Mouse (Mus musculus) neural tube, embryonic 15.5 days (tissue): ENCODE results near the gene St3gal3. TPM values are rescaled to one million over a fixed set of nuclear protein-coding genes. Genes with fewer than 3 reads are reported as not detected.

ENCODE experiments used
- ATAC-seq: fragments of 200-750 bp; cut with Nextera tagmentation; 2 replicates; pipeline ENCODE4 v1.8.0; 2017; ENCODE audit warnings: mild to moderate bottlenecking, moderate TSS enrichment, moderate library complexity; ENCODE audit not compliant: low FRiP score
- H3K27ac ChIP-seq: fragments of 300-500 bp; sonication (generic); replicated peaks from 2 replicates; pipeline ENCODE4 v1.5.1; 2015; ENCODE audit warnings: mild to moderate bottlenecking, inconsistent platforms
- H3K27me3 ChIP-seq: fragments of 300-500 bp; sonication (generic); replicated peaks from 2 replicates; pipeline ENCODE4 v1.6.1; 2015; ENCODE audit warnings: inconsistent platforms
- H3K36me3 ChIP-seq: fragments of 300-500 bp; sonication (generic); 2 replicates; pipeline ENCODE4 v1.6.1; 2015; ENCODE audit warnings: inconsistent platforms
- H3K4me1 ChIP-seq: fragments of 300-500 bp; sonication (generic); 2 replicates; pipeline ENCODE4 v1.6.1; 2015; ENCODE audit warnings: inconsistent platforms
- H3K4me2 ChIP-seq: fragments of 300-500 bp; sonication (generic); 2 replicates; pipeline ENCODE4 v1.6.1; 2015; ENCODE audit warnings: inconsistent platforms, mild to moderate bottlenecking, moderate library complexity
- H3K4me3 ChIP-seq: fragments of 300-500 bp; sonication (generic); replicated peaks from 2 replicates; pipeline ENCODE4 v1.5.1; 2015; ENCODE audit warnings: mild to moderate bottlenecking, inconsistent platforms
- H3K9ac ChIP-seq: fragments of 300-500 bp; sonication (generic); replicated peaks from 2 replicates; pipeline ENCODE4 v1.6.1; 2015; ENCODE audit warnings: mild to moderate bottlenecking, inconsistent platforms
- H3K9me3 ChIP-seq: fragments of 300-500 bp; sonication (generic); replicated peaks from 2 replicates; pipeline ENCODE4 v1.6.1; 2016; ENCODE audit warnings: inconsistent platforms
- WGBS: fragments of 180-500 bp; shearing (Covaris S2); methylation state at CpG from one replicate; pipeline ENCODE4 v1.1.7; 2015; ENCODE audit warnings: mixed read lengths; 5-methylcytosine and 5-hydroxymethylcytosine counted together
- polyA plus RNA-seq: library from polyadenylated mRNA; unstranded; fragments of >200 nt; fragmentation: Nextera tagmentation; extraction: Ambion mirVana; gene quantifications from 2 replicates; pipeline ENCODE4 v1.2.1, GENCODE M21; 2015

The St3gal3 gene
- polyA plus RNA-seq, 1 experiment from 2014 or later: 18.3 TPM

- 92% methylated on average over 11 of the region's 11 CpGs for WGBS
- ATAC-seq: no peak
Measured at GRCm38 (mm10) chr4:118015126-118015525, 119.6 kb downstream of the St3gal3 start.

GRCm38 (mm10) chr4:118010661-118011173 lies 124.0 kb downstream of the St3gal3 start:
- H3K27me3 ChIP-seq: no peaks in the 10 kb centered on the region
- WGBS: 82% methylated on average over 9 of the region's 9 CpGs
- H3K9ac ChIP-seq: no peak overlapping the region
- no peak overlapping the region for H3K4me2 ChIP-seq
- ATAC-seq: no peak
- H3K36me3 ChIP-seq: 0 out of 2 replicates have a peak, but pooled peaks cover 5% of the 10 kb centered on the region
- 0 out of 2 replicates have a peak, but pooled peaks cover 3% of the 10 kb centered on the region for H3K4me1 ChIP-seq
- H3K4me3 ChIP-seq: no peak overlapping the region
- no peaks in the 10 kb centered on the region for H3K9me3 ChIP-seq
- no peak overlapping the region for H3K27ac ChIP-seq

More at GRCm38 (mm10) chr4:118015126-118015525, 119.6 kb downstream of the St3gal3 start:
- Histone ChIP-seq H3K4me1 (peaks cover 22% of the 10 kb centered on the region), H3K27me3 (no peaks in the 10 kb centered on the region), H3K4me2 (no peak overlapping the region), H3K9ac (no peak overlapping the region), H3K4me3 (no peak overlapping the region), H3K27ac (no peak overlapping the region), H3K36me3 (0 out of 2 replicates have a peak, but pooled peaks cover 5% of the 10 kb centered on the region), H3K9me3 (no peaks in the 10 kb centered on the region)

GRCm38 (mm10) chr4:118008433-118009033 lies 126.2 kb downstream of the St3gal3 start:
- Histone ChIP-seq H3K4me2 (no peak overlapping the region), H3K27ac (no peak overlapping the region), H3K27me3 (no peaks in the 10 kb centered on the region), H3K36me3 (0 out of 2 replicates have a peak, but pooled peaks cover 4% of the 10 kb centered on the region), H3K9me3 (no peaks in the 10 kb centered on the region), H3K4me3 (no peak overlapping the region), H3K4me1 (no peaks in the 10 kb centered on the region), H3K9ac (no peak overlapping the region)
- 73% methylated on average over 6 of the region's 6 CpGs for WGBS
- no peak for ATAC-seq

GRCm38 (mm10) chr4:118001355-118001754 lies 133.4 kb downstream of the St3gal3 start:
- H3K36me3 ChIP-seq: no peaks in the 10 kb centered on the region
- ATAC-seq: no peak
- no peak overlapping the region for H3K4me2 ChIP-seq
- H3K4me1 ChIP-seq: peaks cover 17% of the 10 kb centered on the region
- H3K27me3 ChIP-seq: no peaks in the 10 kb centered on the region
- no peak overlapping the region for H3K4me3 ChIP-seq
- H3K9ac ChIP-seq: no peak overlapping the region
- no peak overlapping the region for H3K27ac ChIP-seq
- 78% methylated on average over 10 of the region's 10 CpGs for WGBS
- no peaks in the 10 kb centered on the region for H3K9me3 ChIP-seq

- 64% methylated on average over 10 of the region's 10 CpGs for WGBS
- H3K4me2 ChIP-seq: no peak overlapping the region
- no peak overlapping the region for H3K27ac ChIP-seq
- no peaks in the 10 kb centered on the region for H3K27me3 ChIP-seq
- peaks cover 17% of the 10 kb centered on the region for H3K4me1 ChIP-seq
- no peak for ATAC-seq
- H3K9me3 ChIP-seq: no peaks in the 10 kb centered on the region
- H3K36me3 ChIP-seq: no peaks in the 10 kb centered on the region
- no peak overlapping the region for H3K4me3 ChIP-seq
- H3K9ac ChIP-seq: no peak overlapping the region
Measured at GRCm38 (mm10) chr4:118000605-118001208, 134.0 kb downstream of the St3gal3 start.

- no peak overlapping the region for H3K27ac ChIP-seq
- H3K27me3 ChIP-seq: no peaks in the 10 kb centered on the region
- H3K9ac ChIP-seq: no peak overlapping the region
- no peak overlapping the region for H3K4me2 ChIP-seq
- H3K36me3 ChIP-seq: no peaks in the 10 kb centered on the region
- ATAC-seq: no peak
- 75% methylated on average over 7 of the region's 7 CpGs for WGBS
- H3K4me1 ChIP-seq: peaks cover 17% of the 10 kb centered on the region
- H3K4me3 ChIP-seq: no peak overlapping the region
- H3K9me3 ChIP-seq: no peaks in the 10 kb centered on the region
Measured at GRCm38 (mm10) chr4:117999951-118000350, 134.8 kb downstream of the St3gal3 start.

GRCm38 (mm10) chr4:117997381-117998269 lies 137.1 kb downstream of the St3gal3 start:
- H3K4me2 ChIP-seq: peak overlapping the region; percentile 35
- H3K27ac ChIP-seq: peak overlapping the region; percentile 52
- peaks cover 17% of the 10 kb centered on the region for H3K4me1 ChIP-seq
- no peaks in the 10 kb centered on the region for H3K9me3 ChIP-seq
- ATAC-seq: peak; percentile 20; the same call in 1 of the 2 replicates
- H3K27me3 ChIP-seq: no peaks in the 10 kb centered on the region
- no peak overlapping the region for H3K4me3 ChIP-seq
- H3K36me3 ChIP-seq: no peaks in the 10 kb centered on the region
- no peak overlapping the region for H3K9ac ChIP-seq
- 22% methylated on average over 20 of the region's 20 CpGs for WGBS

GRCm38 (mm10) chr4:117996701-117997100 lies 138.0 kb downstream of the St3gal3 start:
- Histone ChIP-seq H3K27me3 (no peaks in the 10 kb centered on the region), H3K9me3 (no peaks in the 10 kb centered on the region), H3K9ac (no peak overlapping the region), H3K4me3 (no peak overlapping the region), H3K36me3 (no peaks in the 10 kb centered on the region), H3K27ac (0 out of 2 replicates have a peak overlapping the region, but pooled peaks have one; percentile 30), H3K4me1 (peaks cover 17% of the 10 kb centered on the region), H3K4me2 (no peak overlapping the region)
- WGBS: 89% methylated on average over 5 of the region's 5 CpGs
- ATAC-seq: no peak

GRCm38 (mm10) chr4:117995461-117995860 lies 139.3 kb downstream of the St3gal3 start:
- WGBS: 100% methylated on average over 1 of the region's 1 CpGs
- Histone ChIP-seq H3K4me3 (no peak overlapping the region), H3K9me3 (no peaks in the 10 kb centered on the region), H3K4me1 (peaks cover 17% of the 10 kb centered on the region), H3K27me3 (no peaks in the 10 kb centered on the region), H3K36me3 (no peaks in the 10 kb centered on the region), H3K4me2 (no peak overlapping the region), H3K27ac (no peak overlapping the region), H3K9ac (no peak overlapping the region)
- no peak for ATAC-seq

GRCm38 (mm10) chr4:117993421-117993820 lies 141.3 kb downstream of the St3gal3 start:
- Histone ChIP-seq H3K4me1 (peaks cover 17% of the 10 kb centered on the region), H3K9ac (no peak overlapping the region), H3K4me2 (no peak overlapping the region), H3K4me3 (no peak overlapping the region), H3K36me3 (no peaks in the 10 kb centered on the region), H3K27ac (no peak overlapping the region), H3K27me3 (no peaks in the 10 kb centered on the region), H3K9me3 (no peaks in the 10 kb centered on the region)
- 83% methylated on average over 2 of the region's 2 CpGs for WGBS
- ATAC-seq: no peak

- no peaks in the 10 kb centered on the region for H3K9me3 ChIP-seq
- H3K4me3 ChIP-seq: no peak overlapping the region
- no peak overlapping the region for H3K4me2 ChIP-seq
- no peaks in the 10 kb centered on the region for H3K36me3 ChIP-seq
- no peak for ATAC-seq
- H3K9ac ChIP-seq: no peak overlapping the region
- WGBS: 79% methylated on average over 7 of the region's 7 CpGs
- peaks cover 14% of the 10 kb centered on the region for H3K4me1 ChIP-seq
- no peak overlapping the region for H3K27ac ChIP-seq
- no peaks in the 10 kb centered on the region for H3K27me3 ChIP-seq
Measured at GRCm38 (mm10) chr4:117992872-117993271, 141.8 kb downstream of the St3gal3 start.
